Mouse (Mus musculus) neural tube, embryonic 13.5 days (tissue): ENCODE data around the gene Rtel1. TPM values are rescaled to one million over a fixed set of nuclear protein-coding genes. Genes with fewer than 3 reads are reported as not detected.

Experiments used
- ATAC-seq: fragments of 200-750 bp; cut with Nextera tagmentation; 2 replicates; pipeline ENCODE4 v1.8.0; 2017; ENCODE audit warnings: low read depth, mild to moderate bottlenecking, moderate TSS enrichment, moderate library complexity
- H3K27ac ChIP-seq: fragments of 300-500 bp; sonication (generic); replicated peaks from 2 replicates; pipeline ENCODE4 v1.5.1; 2015; ENCODE audit warnings: moderate library complexity, mild to moderate bottlenecking, inconsistent platforms
- H3K27me3 ChIP-seq: fragments of 300-500 bp; sonication (generic); 2 replicates; pipeline ENCODE4 v1.6.1; 2015; ENCODE audit warnings: mild to moderate bottlenecking, inconsistent platforms
- H3K36me3 ChIP-seq: fragments of 300-500 bp; sonication (generic); 2 replicates; pipeline ENCODE4 v1.6.1; 2015; ENCODE audit warnings: mild to moderate bottlenecking, inconsistent platforms
- H3K4me1 ChIP-seq: fragments of 300-500 bp; sonication (generic); replicated peaks from 2 replicates; pipeline ENCODE4 v1.6.1; 2015; ENCODE audit warnings: inconsistent platforms
- H3K4me2 ChIP-seq: fragments of 300-500 bp; sonication (generic); 2 replicates; pipeline ENCODE4 v1.6.1; 2015; ENCODE audit warnings: inconsistent platforms, mild to moderate bottlenecking, moderate library complexity
- H3K4me3 ChIP-seq: fragments of 300-500 bp; sonication (generic); 2 replicates; pipeline ENCODE4 v1.5.1; 2015; ENCODE audit warnings: mild to moderate bottlenecking, inconsistent platforms
- H3K9ac ChIP-seq: fragments of 300-500 bp; sonication (generic); 2 replicates; pipeline ENCODE4 v1.6.1; 2015; ENCODE audit warnings: moderate library complexity, mild to moderate bottlenecking, inconsistent platforms
- H3K9me3 ChIP-seq: fragments of 300-500 bp; sonication (generic); 2 replicates; pipeline ENCODE4 v1.6.1; 2016; ENCODE audit warnings: inconsistent platforms
- WGBS: fragments of 180-500 bp; shearing (Covaris S2); methylation state at CpG from one replicate; pipeline ENCODE4 v1.1.7; 2015; 5-methylcytosine and 5-hydroxymethylcytosine counted together
- polyA plus RNA-seq: library from polyadenylated mRNA; unstranded; fragments of >200 nt; fragmentation: Nextera tagmentation; extraction: Ambion mirVana; gene quantifications from 2 replicates; pipeline ENCODE4 v1.2.1, GENCODE M21; 2015

Rtel1 gene
- polyA plus RNA-seq, 1 experiment from 2014 or later = 28.8 TPM

GRCm38 (mm10) chr2:181334023-181334422 lies 14.5 kb downstream of the Rtel1 start:
- H3K4me3 ChIP-seq = no peak overlapping the region
- H3K27me3 ChIP-seq = no peaks in the 10 kb centered on the region
- H3K27ac ChIP-seq = no peak overlapping the region
- H3K4me1 ChIP-seq = no peaks in the 10 kb centered on the region
- no peak overlapping the region for H3K4me2 ChIP-seq
- ATAC-seq = peak; percentile 53; the same call in 1 of the 2 replicates
- H3K36me3 ChIP-seq = peaks cover 84% of the 10 kb centered on the region
- no peak overlapping the region for H3K9ac ChIP-seq
- 61% methylated on average over 3 of the region's 3 CpGs for WGBS
- H3K9me3 ChIP-seq = no peaks in the 10 kb centered on the region

- peaks cover 89% of the 10 kb centered on the region for H3K36me3 ChIP-seq
- no peak overlapping the region for H3K27ac ChIP-seq
- H3K9me3 ChIP-seq = no peaks in the 10 kb centered on the region
- H3K4me2 ChIP-seq = no peak overlapping the region
- no peak overlapping the region for H3K9ac ChIP-seq
- no peak for ATAC-seq
- no peaks in the 10 kb centered on the region for H3K4me1 ChIP-seq
- no peaks in the 10 kb centered on the region for H3K27me3 ChIP-seq
- 85% methylated on average over 4 of the region's 4 CpGs for WGBS
- H3K4me3 ChIP-seq = no peak overlapping the region
Observed at GRCm38 (mm10) chr2:181340426-181340825, 20.9 kb downstream of the Rtel1 start.

- Histone ChIP-seq H3K27me3 (no peaks in the 10 kb centered on the region), H3K27ac (no peak overlapping the region), H3K9ac (no peak overlapping the region), H3K36me3 (peaks cover 91% of the 10 kb centered on the region), H3K4me1 (no peaks in the 10 kb centered on the region), H3K4me2 (no peak overlapping the region), H3K4me3 (no peak overlapping the region), H3K9me3 (no peaks in the 10 kb centered on the region)
- no peak for ATAC-seq
- WGBS = 93% methylated on average over 6 of the region's 6 CpGs
Observed at GRCm38 (mm10) chr2:181342766-181343165, 23.2 kb downstream of the Rtel1 start.

GRCm38 (mm10) chr2:181356780-181357179 lies 37.2 kb downstream of the Rtel1 start:
- Histone ChIP-seq H3K27ac (no peak overlapping the region), H3K4me2 (no peak overlapping the region), H3K9me3 (no peaks in the 10 kb centered on the region), H3K27me3 (no peaks in the 10 kb centered on the region), H3K4me1 (no peaks in the 10 kb centered on the region), H3K4me3 (no peak overlapping the region), H3K9ac (no peak overlapping the region), H3K36me3 (peaks cover 100% of the 10 kb centered on the region)
- WGBS = 86% methylated on average over 3 of the region's 3 CpGs
- ATAC-seq = no peak

- 83% methylated on average over 3 of the region's 3 CpGs for WGBS
Observed at GRCm38 (mm10) chr2:181363946-181364345, 44.4 kb downstream of the Rtel1 start.

GRCm38 (mm10) chr2:181364487-181364859 lies 44.9 kb downstream of the Rtel1 start:
- H3K9ac ChIP-seq = peak overlapping the region; percentile 96
- H3K4me1 ChIP-seq = peaks cover 50% of the 10 kb centered on the region
- peak overlapping the region; percentile 96 for H3K4me3 ChIP-seq
- peaks cover 43% of the 10 kb centered on the region for H3K36me3 ChIP-seq
- peak overlapping the region; percentile 99 for H3K4me2 ChIP-seq
- no peaks in the 10 kb centered on the region for H3K9me3 ChIP-seq
- no peaks in the 10 kb centered on the region for H3K27me3 ChIP-seq
- whole genome bisulfite sequencing = 11% methylated on average over 14 of the region's 14 CpGs
- ATAC-seq = peak; percentile 13; the same call in 1 of the 2 replicates
- peak overlapping the region; percentile 92 for H3K27ac ChIP-seq

More at GRCm38 (mm10) chr2:181363946-181364345, 44.4 kb downstream of the Rtel1 start:
- no peaks in the 10 kb centered on the region for H3K9me3 ChIP-seq
- H3K9ac ChIP-seq = peak overlapping the region; percentile 96
- peak overlapping the region; percentile 99 for H3K4me2 ChIP-seq
- peaks cover 44% of the 10 kb centered on the region for H3K36me3 ChIP-seq
- H3K4me1 ChIP-seq = peaks cover 45% of the 10 kb centered on the region
- ATAC-seq = no peak
- H3K4me3 ChIP-seq = peak overlapping the region; percentile 96
- H3K27me3 ChIP-seq = no peaks in the 10 kb centered on the region
- H3K27ac ChIP-seq = no peak overlapping the region; the same call in 1 of the 2 replicates

GRCm38 (mm10) chr2:181364860-181365596 lies 45.5 kb downstream of the Rtel1 start, which contains the start of the genes Zgpat and Arfrp1:
Gene Zgpat (plus strand): TSS chr2:181364928.
Gene Arfrp1 (minus strand): TSS chr2:181365404.
- H3K27me3 ChIP-seq = no peaks in the 10 kb centered on the region
- under 1% methylated on average over 69 of the region's 71 CpGs for WGBS
- ATAC-seq = peak; percentile 94
- H3K27ac ChIP-seq = peak within 1 kb of the TSS; percentile 92
- peaks cover 43% of the 10 kb centered on the region for H3K36me3 ChIP-seq
- H3K4me1 ChIP-seq = peaks cover 53% of the 10 kb centered on the region
- peak within 1 kb of the TSS; percentile 96 for H3K9ac ChIP-seq
- peak within 1 kb of the TSS; percentile 99 for H3K4me2 ChIP-seq
- no peaks in the 10 kb centered on the region for H3K9me3 ChIP-seq
- peak within 1 kb of the TSS; percentile 96 for H3K4me3 ChIP-seq

- H3K9me3 ChIP-seq = no peaks in the 10 kb centered on the region
- peak overlapping the region; percentile 96 for H3K9ac ChIP-seq
- ATAC-seq = peak; percentile 75
- peaks cover 55% of the 10 kb centered on the region for H3K4me1 ChIP-seq
- H3K27me3 ChIP-seq = no peaks in the 10 kb centered on the region
- H3K36me3 ChIP-seq = peaks cover 41% of the 10 kb centered on the region
- peak overlapping the region; percentile 96 for H3K4me3 ChIP-seq
- peak overlapping the region; percentile 92 for H3K27ac ChIP-seq
- H3K4me2 ChIP-seq = peak overlapping the region; percentile 99
- WGBS = 0% methylated on average over 20 of the region's 20 CpGs
Observed at GRCm38 (mm10) chr2:181365655-181366075, 46.1 kb downstream of the Rtel1 start.

- WGBS = 94% methylated on average over 5 of the region's 5 CpGs
- Histone ChIP-seq H3K4me1 (peaks cover 40% of the 10 kb centered on the region), H3K27me3 (no peaks in the 10 kb centered on the region), H3K9me3 (no peaks in the 10 kb centered on the region), H3K4me3 (no peak overlapping the region), H3K9ac (no peak overlapping the region), H3K4me2 (no peak overlapping the region), H3K27ac (no peak overlapping the region), H3K36me3 (peaks cover 23% of the 10 kb centered on the region)
- ATAC-seq = no peak
Observed at GRCm38 (mm10) chr2:181370001-181370400, 50.5 kb downstream of the Rtel1 start.

GRCm38 (mm10) chr2:181375787-181376186 lies 56.2 kb downstream of the Rtel1 start:
- H3K27me3 ChIP-seq = no peaks in the 10 kb centered on the region
- H3K4me2 ChIP-seq = no peak overlapping the region
- no peak overlapping the region for H3K4me3 ChIP-seq
- peaks cover 36% of the 10 kb centered on the region for H3K36me3 ChIP-seq
- 93% methylated on average over 2 of the region's 2 CpGs for WGBS
- no peaks in the 10 kb centered on the region for H3K9me3 ChIP-seq
- H3K27ac ChIP-seq = no peak overlapping the region
- ATAC-seq = no peak
- H3K9ac ChIP-seq = no peak overlapping the region
- H3K4me1 ChIP-seq = no peaks in the 10 kb centered on the region

GRCm38 (mm10) chr2:181377230-181377629 lies 57.7 kb downstream of the Rtel1 start:
- Histone ChIP-seq H3K9ac (no peak overlapping the region), H3K4me3 (no peak overlapping the region), H3K36me3 (peaks cover 42% of the 10 kb centered on the region), H3K4me2 (no peak overlapping the region), H3K27ac (no peak overlapping the region), H3K9me3 (no peaks in the 10 kb centered on the region), H3K27me3 (no peaks in the 10 kb centered on the region), H3K4me1 (no peaks in the 10 kb centered on the region)
- no peak for ATAC-seq
- 78% methylated on average over 2 of the region's 2 CpGs for WGBS

GRCm38 (mm10) chr2:181378701-181379100 lies 59.2 kb downstream of the Rtel1 start:
- ATAC-seq = no peak
- 92% methylated on average over 5 of the region's 5 CpGs for WGBS

More at GRCm38 (mm10) chr2:181378701-181379100, 59.2 kb downstream of the Rtel1 start:
- Histone ChIP-seq H3K27ac (no peak overlapping the region), H3K9me3 (no peaks in the 10 kb centered on the region), H3K36me3 (peaks cover 57% of the 10 kb centered on the region), H3K4me3 (no peak overlapping the region), H3K9ac (no peak overlapping the region), H3K4me2 (no peak overlapping the region), H3K4me1 (no peaks in the 10 kb centered on the region), H3K27me3 (no peaks in the 10 kb centered on the region)
